Comparison of ENCODE assay signal across 8 mouse cellular contexts in the genomic region with DNA sequence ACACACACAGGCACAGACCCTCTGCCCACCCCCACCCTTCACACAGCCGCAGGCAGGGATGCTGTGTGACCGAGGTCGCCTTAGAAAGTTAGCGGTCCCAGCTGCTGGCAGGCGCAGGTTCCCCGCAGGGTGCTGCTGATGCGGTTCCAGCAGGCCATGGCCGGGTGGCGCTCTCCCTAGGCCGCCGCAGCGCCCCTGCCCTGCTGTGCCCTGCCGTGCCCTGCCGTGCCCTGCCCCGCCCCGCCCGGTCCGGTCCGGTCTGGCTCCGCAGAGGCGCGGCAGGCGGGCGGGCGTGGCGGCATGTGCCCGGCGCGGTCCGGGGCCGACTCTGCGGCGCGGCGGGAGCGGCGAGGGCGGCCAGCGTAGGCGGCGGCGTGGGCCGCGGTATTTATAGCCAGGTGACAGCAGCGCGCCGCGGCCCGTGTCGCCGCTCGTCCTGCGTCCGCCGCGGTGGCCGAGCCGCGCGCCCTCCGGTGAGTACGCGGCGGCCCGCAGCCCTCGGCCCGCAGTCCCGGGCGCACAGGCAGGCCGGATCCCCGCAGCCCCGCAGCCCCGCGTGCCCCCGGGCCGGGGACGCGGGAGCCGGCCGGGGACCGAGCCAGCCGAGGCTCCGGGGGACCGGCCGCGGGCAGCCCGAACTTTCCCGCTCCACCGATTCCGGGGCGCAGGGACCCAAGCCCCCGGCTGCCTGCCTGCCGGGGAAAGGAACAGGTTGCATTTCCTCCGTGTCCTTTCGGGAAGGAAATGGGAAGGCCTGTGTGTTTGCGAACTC. TPM values are rescaled to one million over a fixed set of nuclear protein-coding genes. Genes with fewer than 3 reads are reported as not detected.
DNase-seq lines count a peak whose midpoint lies in the region; ATAC-seq and TF ChIP-seq lines count a peak whose summit lies in the region.

Gene Tmem117 (plus strand): TSS at position 403 of the 772 bp plus-strand sequence.

- WGBS in hindbrain, embryonic 13.5 days, result 1% methylated on average over 62 of the region's 96 CpGs
- under 1% methylated on average over 56 of the region's 96 CpGs for WGBS in limb, embryonic 14.5 days
- whole genome bisulfite sequencing in midbrain, embryonic 15.5 days, result under 1% methylated on average over 78 of the region's 96 CpGs

- H3K4me3 ChIP-seq in gastrocnemius, adult 2 months, result peak within 1 kb of the TSS; percentile 84
- H3K4me3 ChIP-seq in hindbrain, embryonic 13.5 days, result peak within 1 kb of the TSS; percentile 60
- H3K4me3 ChIP-seq in limb, embryonic 14.5 days (replicated peaks; ENCODE audit: low read length), result peak within 1 kb of the TSS; percentile 62
- H3K4me3 ChIP-seq in midbrain, embryonic 15.5 days, result peak within 1 kb of the TSS; percentile 61

- no peak for DNase-seq in frontal cortex, postnatal 36 days (ENCODE audit: low spot score in 2 of 2)
- peak; percentile 52 for DNase-seq in cerebellum, adult 9-10 months
- DNase-seq in gastrocnemius, adult 2 months, result peak; percentile 86
- DNase-seq in limb, embryonic 14.5 days (ENCODE audit: low spot score), result no peak
- DNase-seq in urinary bladder, postnatal 36 days (ENCODE audit: low spot score in 2 of 2), result peak; percentile 26 to 53

- peak; percentile 69 for ATAC-seq in frontal cortex, adult (ENCODE audit: low TSS enrichment)
- ATAC-seq in hindbrain, embryonic 13.5 days (ENCODE audit: low FRiP score), result peak; percentile 80
- peak; percentile 71 for ATAC-seq in limb, embryonic 14.5 days (ENCODE audit: low FRiP score, low read depth)
- peak; percentile 89 for ATAC-seq in midbrain, embryonic 15.5 days (replicated peaks)

- peak within 1 kb of the TSS; percentile 90 for H3K27ac ChIP-seq in gastrocnemius, adult 2 months
- no peak within 1 kb of the TSS; the same call in 1 of the 2 replicates for H3K27ac ChIP-seq in hindbrain, embryonic 13.5 days
- no peak within 1 kb of the TSS for H3K27ac ChIP-seq in limb, embryonic 14.5 days (replicated peaks; ENCODE audit: low read depth, low read length)
- H3K27ac ChIP-seq in midbrain, embryonic 15.5 days, result peak within 1 kb of the TSS; percentile 31; the same call in 1 of the 2 replicates

- H3K4me1 ChIP-seq in hindbrain, embryonic 13.5 days (replicated peaks), result no peaks in the 10 kb centered on the region
- H3K4me1 ChIP-seq in limb, embryonic 14.5 days (ENCODE audit: control insufficient read depth, insufficient read depth, low read length), result no peaks in the 10 kb centered on the region
- no peaks in the 10 kb centered on the region for H3K4me1 ChIP-seq in midbrain, embryonic 15.5 days

- peak within 1 kb of the TSS; percentile 75 for H3K9ac ChIP-seq in hindbrain, embryonic 13.5 days
- H3K9ac ChIP-seq in limb, embryonic 14.5 days (ENCODE audit: low read depth, low read length, severe bottlenecking), result peak within 1 kb of the TSS; percentile 78
- peak within 1 kb of the TSS; percentile 78 for H3K9ac ChIP-seq in midbrain, embryonic 15.5 days

- H3K9me3 ChIP-seq in hindbrain, embryonic 13.5 days, result no peaks in the 10 kb centered on the region
- H3K9me3 ChIP-seq in limb, embryonic 14.5 days (ENCODE audit: control insufficient read depth, low read length), result no peaks in the 10 kb centered on the region
- no peaks in the 10 kb centered on the region for H3K9me3 ChIP-seq in midbrain, embryonic 15.5 days

- TF ChIP-seq CTCF in gastrocnemius, adult 2 months (IDR thresholded peaks at IDR 0.05), result peak; percentile 23; the same call in 1 of the 2 replicates

- intact Hi-C loops in gastrocnemius, adult 2 months (cut with DNase I), result loop anchor here (5.0 kb wide), 1 partner anchor 33 kb away; no protein-coding TSS in a partner anchor

- H3K36me3 ChIP-seq in hindbrain, embryonic 13.5 days, result no peaks in the 10 kb centered on the region
- no peaks in the 10 kb centered on the region for H3K36me3 ChIP-seq in limb, embryonic 14.5 days (ENCODE audit: control insufficient read depth, insufficient read depth, low read length)
- H3K36me3 ChIP-seq in midbrain, embryonic 15.5 days (replicated peaks), result no peaks in the 10 kb centered on the region

- peak within 1 kb of the TSS; percentile 81 for H3K4me2 ChIP-seq in hindbrain, embryonic 13.5 days
- peak within 1 kb of the TSS; percentile 98 for H3K4me2 ChIP-seq in limb, embryonic 14.5 days (replicated peaks; ENCODE audit: low read depth, low read length, severe bottlenecking)
- peak within 1 kb of the TSS; percentile 94 for H3K4me2 ChIP-seq in midbrain, embryonic 15.5 days

- no peak for TF ChIP-seq POLR2A in limb, embryonic 14.5 days (IDR thresholded peaks at IDR 0.05; ENCODE audit: borderline replicate concordance, extremely low read depth, insufficient read depth, insufficient read length)

- peaks cover 17% of the 10 kb centered on the region for H3K27me3 ChIP-seq in hindbrain, embryonic 13.5 days
- H3K27me3 ChIP-seq in limb, embryonic 14.5 days (ENCODE audit: control insufficient read depth, insufficient read depth, low read length), result peaks cover 6% of the 10 kb centered on the region
- H3K27me3 ChIP-seq in midbrain, embryonic 15.5 days (replicated peaks), result peaks cover 7% of the 10 kb centered on the region

RNA-seq across cellular contexts. Expression of gene Tmem117, which starts in this region (rescaled TPM):
- total RNA-seq in gastrocnemius, adult 2 months (2021), result 10 to 100 TPM; 16.9 to 19.2 TPM
- 6.9 and 7.4 TPM in 2 replicates for polyA plus RNA-seq in hindbrain, embryonic 13.5 days (2015; fragmentation: Nextera tagmentation; extraction: Ambion mirVana)
- polyA plus RNA-seq in limb, embryonic 14.5 days (2012; rRNA removed), result 1.7 and 1.9 TPM in 2 replicates
- 5.5 and 5.9 TPM in 2 replicates for polyA plus RNA-seq in limb, embryonic 14.5 days (2014; fragmentation: Nextera tagmentation; extraction: Ambion mirVana)
- 12.3 and 12.4 TPM in 2 replicates for polyA plus RNA-seq in midbrain, embryonic 15.5 days (2015; fragmentation: Nextera tagmentation; extraction: Ambion mirVana)

Comparison
In these comparisons a context has a peak if more than half of its experiments do, and no peak if none do; other contexts are left out.
1. DNase-seq: peak in cerebellum, adult 9-10 months (single experiment), gastrocnemius, adult 2 months (single experiment) and urinary bladder, postnatal 36 days (2 of 2); none in frontal cortex, postnatal 36 days (0 of 2) and limb, embryonic 14.5 days (single experiment).
2. H3K27ac ChIP-seq: peak in gastrocnemius, adult 2 months (single experiment) and midbrain, embryonic 15.5 days (single experiment); none in hindbrain, embryonic 13.5 days (single experiment) and limb, embryonic 14.5 days (single experiment).
3. Peak in every context shown above with its lines, with median percentiles within 50 percentile points of each other: ATAC-seq, H3K4me3 ChIP-seq, H3K4me2 ChIP-seq and H3K9ac ChIP-seq.